Comparison of ENCODE assay signal across 11 mouse cellular contexts in the genomic region with DNA sequence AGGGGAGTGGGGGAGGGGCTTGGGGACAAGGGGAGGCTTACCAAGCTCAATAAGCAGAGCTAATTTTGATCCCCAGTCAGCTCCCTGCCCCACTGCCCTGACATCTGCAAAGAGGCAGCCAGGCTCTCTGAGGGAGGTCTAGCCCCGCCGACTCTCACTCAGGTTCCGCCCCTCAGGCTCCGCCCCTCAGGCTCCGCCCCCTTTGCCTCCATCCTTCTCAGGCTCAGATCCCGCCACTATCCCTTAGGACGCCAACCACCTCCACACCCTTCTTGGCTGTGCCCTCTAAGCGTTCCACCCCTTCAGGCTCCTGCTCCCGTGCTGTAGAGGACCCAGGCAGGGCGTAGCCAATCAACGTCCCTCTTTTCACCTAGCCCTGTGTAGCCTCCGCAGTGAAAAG. TPM values are rescaled to one million over a fixed set of nuclear protein-coding genes. Genes with fewer than 3 reads are reported as not detected.
DNase-seq lines count a peak whose midpoint lies in the region; ATAC-seq and TF ChIP-seq lines count a peak whose summit lies in the region.
"Had no signal": no experiment of that assay in that cellular context is flagged by ENCODE, and none has a peak within 500 bp of the region (broad histone marks: within the 10 kb centered on the region; RNA-seq: fewer than 3 reads in every experiment).

No protein-coding gene starts in this region.

- TF ChIP-seq POLR2A in testis, adult 2 months (IDR thresholded peaks at IDR 0.05; ENCODE audit: control insufficient read depth, low read depth, low read length), result no peak

- no peak for ATAC-seq in forebrain, embryonic 16.5 days
- ATAC-seq in liver, postnatal 0 days, result no peak

- H3K36me3 ChIP-seq in forebrain, embryonic 10.5 days (replicated peaks), result no peaks in the 10 kb centered on the region
- H3K36me3 ChIP-seq in forebrain, embryonic 16.5 days (ENCODE audit: control insufficient read depth, insufficient read depth), result no peaks in the 10 kb centered on the region
- no peaks in the 10 kb centered on the region for H3K36me3 ChIP-seq in testis, adult 2 months (ENCODE audit: control insufficient read depth, insufficient read depth, low read length)
- H3K36me3 ChIP-seq in liver, postnatal 0 days (replicated peaks; ENCODE audit: insufficient read depth, low read length), result no peaks in the 10 kb centered on the region

- WGBS in forebrain, embryonic 10.5 days, result 4% methylated on average over 12 of the region's 12 CpGs
- WGBS in forebrain, embryonic 16.5 days, result 8% methylated on average over 12 of the region's 12 CpGs
- 8% methylated on average over 9 of the region's 12 CpGs for WGBS in liver, postnatal 0 days (ENCODE audit: insufficient replicate concordance)

- peaks cover 40% of the 10 kb centered on the region for H3K27me3 ChIP-seq in forebrain, embryonic 10.5 days (ENCODE audit: poor library complexity, severe bottlenecking)
- no peaks in the 10 kb centered on the region for H3K27me3 ChIP-seq in forebrain, embryonic 16.5 days (replicated peaks; ENCODE audit: control insufficient read depth, insufficient read depth, low read length)
- no peaks in the 10 kb centered on the region for H3K27me3 ChIP-seq in testis, adult 2 months (ENCODE audit: control insufficient read depth, insufficient read depth, low read length)
- peaks cover 14% of the 10 kb centered on the region; the same call in 1 of the 2 replicates for H3K27me3 ChIP-seq in liver, postnatal 0 days (ENCODE audit: insufficient read depth, low read length)

- H3K4me1 ChIP-seq in forebrain, embryonic 10.5 days, result peaks cover 78% of the 10 kb centered on the region
- peaks cover 15% of the 10 kb centered on the region for H3K4me1 ChIP-seq in forebrain, embryonic 16.5 days (replicated peaks; ENCODE audit: control insufficient read depth, insufficient read depth, low read length)
- H3K4me1 ChIP-seq in testis, adult 2 months (ENCODE audit: control insufficient read depth, insufficient read depth, low read length), result peaks cover 10% of the 10 kb centered on the region
- no peaks in the 10 kb centered on the region for H3K4me1 ChIP-seq in liver, postnatal 0 days (ENCODE audit: insufficient read depth)

- peak; percentile 57 for DNase-seq in forebrain, embryonic 10.5 days (ENCODE audit: extremely low spot score, low spot score)
- no peak for DNase-seq in testis, postnatal 10 days (ENCODE audit: low spot score)
- DNase-seq in liver, postnatal 0 days, result peak; percentile 32
- no peak for DNase-seq in urinary bladder, postnatal 36 days (ENCODE audit: low spot score in 2 of 2)
- no peak for DNase-seq in left cerebral cortex, adult 8-10 months (ENCODE audit: low spot score in 2 of 2)
- DNase-seq in cerebellum, postnatal 10 days, result no peak
- DNase-seq: adrenal gland, postnatal 36 days; gastrocnemius, adult 2 months had no signal

- no peak for TF ChIP-seq CTCF in testis, adult 2 months (IDR thresholded peaks at IDR 0.05; ENCODE audit: control insufficient read depth, insufficient read depth, insufficient replicate concordance, low read depth, low read length)
- TF ChIP-seq CTCF in liver, postnatal 0 days (IDR thresholded peaks at IDR 0.05; ENCODE audit: low read depth), result no peak

- no peaks in the 10 kb centered on the region for H3K9me3 ChIP-seq in forebrain, embryonic 10.5 days
- H3K9me3 ChIP-seq in forebrain, embryonic 16.5 days (ENCODE audit: control insufficient read depth, low read length), result no peaks in the 10 kb centered on the region
- no peaks in the 10 kb centered on the region for H3K9me3 ChIP-seq in liver, postnatal 0 days (ENCODE audit: low read length)

- TF ChIP-seq EP300 in liver, postnatal 0 days (IDR thresholded peaks at IDR 0.05; ENCODE audit: low read depth), result no peak

- H3K4me2 ChIP-seq in forebrain, embryonic 16.5 days (ENCODE audit: low read length), result no peak overlapping the region
- no peak overlapping the region for H3K4me2 ChIP-seq in liver, postnatal 0 days (ENCODE audit: low read depth, low read length)

- H3K9ac ChIP-seq in forebrain, embryonic 16.5 days (replicated peaks; ENCODE audit: low read depth, low read length), result no peak overlapping the region
- no peak overlapping the region for H3K9ac ChIP-seq in liver, postnatal 0 days (replicated peaks)

- peak overlapping the region; percentile 29 for H3K4me3 ChIP-seq in forebrain, embryonic 10.5 days
- H3K4me3 ChIP-seq in forebrain, embryonic 16.5 days (replicated peaks; ENCODE audit: low read length), result no peak overlapping the region
- H3K4me3 ChIP-seq in testis, adult 2 months (ENCODE audit: control insufficient read depth, low read depth, low read length), result peak overlapping the region; percentile 65
- no peak overlapping the region for H3K4me3 ChIP-seq in liver, postnatal 0 days (ENCODE audit: low read depth, low read length)
- H3K4me3 ChIP-seq: gastrocnemius, adult 2 months had no signal

- peak overlapping the region; percentile 74 for H3K27ac ChIP-seq in forebrain, embryonic 10.5 days
- no peak overlapping the region for H3K27ac ChIP-seq in forebrain, embryonic 16.5 days (ENCODE audit: low read length)
- no peak overlapping the region for H3K27ac ChIP-seq in testis, adult 2 months (ENCODE audit: control insufficient read depth, insufficient read depth, low read depth, low read length)
- H3K27ac ChIP-seq in liver, postnatal 0 days (ENCODE audit: low read depth), result no peak overlapping the region
- H3K27ac ChIP-seq: gastrocnemius, adult 2 months had no signal

RNA-seq across cellular contexts. Expression of a gene that starts 49.0 kb away (rescaled TPM):
- 5.3 and 6.2 TPM in 2 replicates for polyA plus RNA-seq in forebrain, embryonic 10.5 days (2016; fragmentation: Nextera tagmentation; extraction: Ambion mirVana)
- 25.0 and 35.5 TPM in 2 replicates for polyA plus RNA-seq in forebrain, embryonic 16.5 days (2015; fragmentation: Nextera tagmentation; extraction: Ambion mirVana)
- polyA plus RNA-seq in testis, adult 2 months (2012; rRNA removed), result 49.1 and 62.1 TPM in 2 replicates
- polyA plus RNA-seq in liver, postnatal 0 days (2015; fragmentation: Nextera tagmentation; extraction: Ambion mirVana), result 0.33 and 0.46 TPM in 2 replicates
- 100 to 1,000 TPM; 167 to 193 (median 174) TPM for total RNA-seq in left cerebral cortex, adult 8-10 months (2022)
- total RNA-seq: gastrocnemius, adult 2 months; liver, adult 2 months had no signal
- polyA plus RNA-seq: liver, adult 2 months had no signal

Comparison
In these comparisons a context has a peak if more than half of its experiments do, and no peak if none do; other contexts are left out.
1. H3K4me3 ChIP-seq: peak in forebrain, embryonic 10.5 days (single experiment) and testis, adult 2 months (single experiment); none in forebrain, embryonic 16.5 days (single experiment) and liver, postnatal 0 days (single experiment).
2. DNase-seq: peak in forebrain, embryonic 10.5 days (single experiment) and liver, postnatal 0 days (single experiment); none in testis, postnatal 10 days (single experiment), urinary bladder, postnatal 36 days (0 of 2), left cerebral cortex, adult 8-10 months (0 of 2) and cerebellum, postnatal 10 days (0 of 2).